Mouse (Mus musculus): ENCODE measurements at regions not wholly inside any gene's neighbourhood (a gene's known extent, or its start where the extent isn't known, plus 50 kb on each side); places are given as distances from the start of the nearest gene placed in this dataset.

GRCm38 (mm10) chr1:169439621-169440020 lies 91.6 kb downstream of the Nuf2 start:
- 88% methylated on average over 2 of the region's 2 CpGs for WGBS
- no peak for ATAC-seq
- H3K9me3 ChIP-seq (ENCODE audit: control insufficient read depth, low read length): no peaks in the 10 kb centered on the region

GRCm38 (mm10) chr1:169438006-169438405 lies 93.3 kb downstream of the Nuf2 start:
- Histone ChIP-seq H3K36me3 (ENCODE audit: control insufficient read depth, insufficient read depth, low read length) (no peaks in the 10 kb centered on the region), H3K27me3 (replicated peaks; ENCODE audit: control insufficient read depth, insufficient read depth, low read length) (no peaks in the 10 kb centered on the region), H3K4me1 (ENCODE audit: control insufficient read depth, insufficient read depth, low read length) (no peaks in the 10 kb centered on the region), H3K27ac (ENCODE audit: low read length) (no peak overlapping the region), H3K9me3 (ENCODE audit: control insufficient read depth, low read length) (no peaks in the 10 kb centered on the region), H3K9ac (ENCODE audit: low read depth, low read length) (no peak overlapping the region), H3K4me2 (ENCODE audit: low read depth, low read length) (no peak overlapping the region), H3K4me3 (ENCODE audit: low read length) (no peak overlapping the region)
- 85% methylated on average over 3 of the region's 3 CpGs for WGBS
- ATAC-seq: no peak

More at GRCm38 (mm10) chr1:169439621-169440020, 91.6 kb downstream of the Nuf2 start:
- Histone ChIP-seq H3K27ac (ENCODE audit: low read length) (no peak overlapping the region), H3K27me3 (replicated peaks; ENCODE audit: control insufficient read depth, insufficient read depth, low read length) (no peaks in the 10 kb centered on the region), H3K4me2 (ENCODE audit: low read depth, low read length) (no peak overlapping the region), H3K4me3 (ENCODE audit: low read length) (no peak overlapping the region), H3K4me1 (ENCODE audit: control insufficient read depth, insufficient read depth, low read length) (no peaks in the 10 kb centered on the region), H3K9ac (ENCODE audit: low read depth, low read length) (no peak overlapping the region), H3K36me3 (ENCODE audit: control insufficient read depth, insufficient read depth, low read length) (no peaks in the 10 kb centered on the region)

GRCm38 (mm10) chr1:169422408-169422807 lies 108.9 kb downstream of the Nuf2 start:
- H3K27me3 ChIP-seq (replicated peaks; ENCODE audit: control insufficient read depth, insufficient read depth, low read length): no peaks in the 10 kb centered on the region
- no peak overlapping the region for H3K4me3 ChIP-seq (ENCODE audit: low read length)
- H3K36me3 ChIP-seq (ENCODE audit: control insufficient read depth, insufficient read depth, low read length): no peaks in the 10 kb centered on the region
- no peak overlapping the region for H3K27ac ChIP-seq (ENCODE audit: low read length)
- no peaks in the 10 kb centered on the region for H3K4me1 ChIP-seq (ENCODE audit: control insufficient read depth, insufficient read depth, low read length)
- no peaks in the 10 kb centered on the region for H3K9me3 ChIP-seq (ENCODE audit: control insufficient read depth, low read length)
- ATAC-seq: no peak
- H3K4me2 ChIP-seq (ENCODE audit: low read depth, low read length): no peak overlapping the region
- no peak overlapping the region for H3K9ac ChIP-seq (ENCODE audit: low read depth, low read length)
- WGBS: 45% methylated on average over 3 of the region's 3 CpGs

- Histone ChIP-seq H3K4me3 (ENCODE audit: low read length) (no peak overlapping the region), H3K27ac (ENCODE audit: low read length) (no peak overlapping the region), H3K36me3 (ENCODE audit: control insufficient read depth, insufficient read depth, low read length) (no peaks in the 10 kb centered on the region), H3K27me3 (replicated peaks; ENCODE audit: control insufficient read depth, insufficient read depth, low read length) (no peaks in the 10 kb centered on the region), H3K9ac (ENCODE audit: low read depth, low read length) (no peak overlapping the region), H3K4me2 (ENCODE audit: low read depth, low read length) (no peak overlapping the region), H3K4me1 (ENCODE audit: control insufficient read depth, insufficient read depth, low read length) (no peaks in the 10 kb centered on the region), H3K9me3 (ENCODE audit: control insufficient read depth, low read length) (no peaks in the 10 kb centered on the region)
- WGBS: 28% methylated on average over 1 of the region's 1 CpGs
- ATAC-seq: peak; percentile 44; the same call in 1 of the 2 replicates
Observed at GRCm38 (mm10) chr1:169421671-169422070, 109.6 kb downstream of the Nuf2 start.

GRCm38 (mm10) chr1:169418665-169419045 lies 112.6 kb downstream of the Nuf2 start:
- no peak for ATAC-seq
- 73% methylated on average over 4 of the region's 4 CpGs for WGBS

GRCm38 (mm10) chr1:169417979-169418664 lies 113.1 kb downstream of the Nuf2 start:
- Histone ChIP-seq H3K4me2 (ENCODE audit: low read depth, low read length) (no peak overlapping the region), H3K4me3 (ENCODE audit: low read length) (no peak overlapping the region), H3K27me3 (replicated peaks; ENCODE audit: control insufficient read depth, insufficient read depth, low read length) (no peaks in the 10 kb centered on the region), H3K9ac (ENCODE audit: low read depth, low read length) (no peak overlapping the region), H3K9me3 (ENCODE audit: control insufficient read depth, low read length) (no peaks in the 10 kb centered on the region), H3K36me3 (ENCODE audit: control insufficient read depth, insufficient read depth, low read length) (no peaks in the 10 kb centered on the region), H3K4me1 (ENCODE audit: control insufficient read depth, insufficient read depth, low read length) (no peaks in the 10 kb centered on the region), H3K27ac (ENCODE audit: low read length) (no peak overlapping the region)
- ATAC-seq: 0 out of 2 replicates have a peak, but pooled peaks have one; percentile 36
- WGBS: 61% methylated on average over 10 of the region's 10 CpGs

More at GRCm38 (mm10) chr1:169418665-169419045, 112.6 kb downstream of the Nuf2 start:
- no peak overlapping the region for H3K27ac ChIP-seq (ENCODE audit: low read length)
- no peaks in the 10 kb centered on the region for H3K36me3 ChIP-seq (ENCODE audit: control insufficient read depth, insufficient read depth, low read length)
- no peaks in the 10 kb centered on the region for H3K9me3 ChIP-seq (ENCODE audit: control insufficient read depth, low read length)
- no peak overlapping the region for H3K9ac ChIP-seq (ENCODE audit: low read depth, low read length)
- no peaks in the 10 kb centered on the region for H3K27me3 ChIP-seq (replicated peaks; ENCODE audit: control insufficient read depth, insufficient read depth, low read length)
- no peaks in the 10 kb centered on the region for H3K4me1 ChIP-seq (ENCODE audit: control insufficient read depth, insufficient read depth, low read length)
- H3K4me2 ChIP-seq (ENCODE audit: low read depth, low read length): no peak overlapping the region
- no peak overlapping the region for H3K4me3 ChIP-seq (ENCODE audit: low read length)

- no peak overlapping the region for H3K9ac ChIP-seq (ENCODE audit: low read depth, low read length)
- no peaks in the 10 kb centered on the region for H3K4me1 ChIP-seq (ENCODE audit: control insufficient read depth, insufficient read depth, low read length)
- H3K4me2 ChIP-seq (ENCODE audit: low read depth, low read length): no peak overlapping the region
- ATAC-seq: no peak
- H3K27ac ChIP-seq (ENCODE audit: low read length): no peak overlapping the region
- no peaks in the 10 kb centered on the region for H3K9me3 ChIP-seq (ENCODE audit: control insufficient read depth, low read length)
- no peak overlapping the region for H3K4me3 ChIP-seq (ENCODE audit: low read length)
- H3K36me3 ChIP-seq (ENCODE audit: control insufficient read depth, insufficient read depth, low read length): no peaks in the 10 kb centered on the region
- 88% methylated on average over 1 of the region's 1 CpGs for WGBS
- no peaks in the 10 kb centered on the region for H3K27me3 ChIP-seq (replicated peaks; ENCODE audit: control insufficient read depth, insufficient read depth, low read length)
Observed at GRCm38 (mm10) chr1:169416701-169417100, 114.6 kb downstream of the Nuf2 start.

- Histone ChIP-seq H3K4me1 (ENCODE audit: control insufficient read depth, insufficient read depth, low read length) (no peaks in the 10 kb centered on the region), H3K27ac (ENCODE audit: low read length) (no peak overlapping the region), H3K4me3 (ENCODE audit: low read length) (no peak overlapping the region), H3K27me3 (replicated peaks; ENCODE audit: control insufficient read depth, insufficient read depth, low read length) (no peaks in the 10 kb centered on the region), H3K4me2 (ENCODE audit: low read depth, low read length) (no peak overlapping the region), H3K9me3 (ENCODE audit: control insufficient read depth, low read length) (no peaks in the 10 kb centered on the region), H3K9ac (ENCODE audit: low read depth, low read length) (no peak overlapping the region), H3K36me3 (ENCODE audit: control insufficient read depth, insufficient read depth, low read length) (no peaks in the 10 kb centered on the region)
- 62% methylated on average over 2 of the region's 2 CpGs for WGBS
- ATAC-seq: no peak
Observed at GRCm38 (mm10) chr1:169408120-169408519, 123.1 kb downstream of the Nuf2 start.

GRCm38 (mm10) chr1:169400841-169401240 lies 130.4 kb downstream of the Nuf2 start:
- Histone ChIP-seq H3K36me3 (ENCODE audit: control insufficient read depth, insufficient read depth, low read length) (no peaks in the 10 kb centered on the region), H3K27ac (ENCODE audit: low read length) (no peak overlapping the region), H3K4me1 (ENCODE audit: control insufficient read depth, insufficient read depth, low read length) (no peaks in the 10 kb centered on the region), H3K4me2 (ENCODE audit: low read depth, low read length) (no peak overlapping the region), H3K27me3 (replicated peaks; ENCODE audit: control insufficient read depth, insufficient read depth, low read length) (no peaks in the 10 kb centered on the region), H3K9ac (ENCODE audit: low read depth, low read length) (no peak overlapping the region), H3K4me3 (ENCODE audit: low read length) (no peak overlapping the region), H3K9me3 (ENCODE audit: control insufficient read depth, low read length) (no peaks in the 10 kb centered on the region)
- WGBS: 76% methylated on average over 6 of the region's 6 CpGs
- ATAC-seq: no peak

GRCm38 (mm10) chr1:169397371-169397770 lies 133.9 kb downstream of the Nuf2 start:
- Histone ChIP-seq H3K4me2 (ENCODE audit: low read depth, low read length) (no peak overlapping the region), H3K27me3 (replicated peaks; ENCODE audit: control insufficient read depth, insufficient read depth, low read length) (no peaks in the 10 kb centered on the region)

More at GRCm38 (mm10) chr1:169397371-169397770, 133.9 kb downstream of the Nuf2 start:
- 91% methylated on average over 4 of the region's 4 CpGs for WGBS
- no peaks in the 10 kb centered on the region for H3K4me1 ChIP-seq (ENCODE audit: control insufficient read depth, insufficient read depth, low read length)
- no peak overlapping the region for H3K4me3 ChIP-seq (ENCODE audit: low read length)
- no peak overlapping the region for H3K9ac ChIP-seq (ENCODE audit: low read depth, low read length)
- no peak for ATAC-seq
- H3K27ac ChIP-seq (ENCODE audit: low read length): no peak overlapping the region
- no peaks in the 10 kb centered on the region for H3K36me3 ChIP-seq (ENCODE audit: control insufficient read depth, insufficient read depth, low read length)
- H3K9me3 ChIP-seq (ENCODE audit: control insufficient read depth, low read length): no peaks in the 10 kb centered on the region
